Mouse (Mus musculus): Measurements from ENCODE around the gene B3galt1. TPM values are rescaled to one million over a fixed set of nuclear protein-coding genes. Genes with fewer than 3 reads are reported as not detected.

Gene B3galt1
- total RNA-seq, 2 experiments from 2014 or later: not detected

GRCm38 (mm10) chr2:67671721-67672120, 106.0 kb downstream of the B3galt1 start:
- no peak for ATAC-seq (replicated peaks; ENCODE audit: low FRiP score, low TSS enrichment, poor library complexity, severe bottlenecking)

DNA sequence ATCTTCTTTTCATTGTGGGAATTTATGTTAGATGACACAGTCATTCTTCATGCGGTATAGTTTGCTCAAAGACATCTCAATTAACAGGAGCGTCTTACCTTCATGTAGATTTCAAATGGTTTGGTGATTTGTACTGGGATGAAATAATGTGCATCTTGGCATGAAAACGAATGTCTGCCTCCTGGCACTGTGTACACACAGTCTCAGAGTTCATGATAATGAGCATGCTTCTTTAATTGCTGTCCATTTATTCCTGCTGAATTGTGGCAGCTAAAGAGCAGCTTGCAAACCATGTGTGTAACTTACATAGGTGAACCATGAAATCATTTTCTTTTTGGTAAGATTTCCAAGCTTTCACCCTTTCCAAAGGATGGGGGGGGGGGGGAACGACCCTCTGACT, 112.0 kb downstream of the B3galt1 start:
- no peak for ATAC-seq (replicated peaks; ENCODE audit: low FRiP score, low TSS enrichment, poor library complexity, severe bottlenecking)

- no peak for ATAC-seq (replicated peaks; ENCODE audit: low FRiP score, low TSS enrichment, poor library complexity, severe bottlenecking)
These were observed 158.6 kb downstream of the B3galt1 start for GRCm38 (mm10) chr2:67724249-67724648.

DNA sequence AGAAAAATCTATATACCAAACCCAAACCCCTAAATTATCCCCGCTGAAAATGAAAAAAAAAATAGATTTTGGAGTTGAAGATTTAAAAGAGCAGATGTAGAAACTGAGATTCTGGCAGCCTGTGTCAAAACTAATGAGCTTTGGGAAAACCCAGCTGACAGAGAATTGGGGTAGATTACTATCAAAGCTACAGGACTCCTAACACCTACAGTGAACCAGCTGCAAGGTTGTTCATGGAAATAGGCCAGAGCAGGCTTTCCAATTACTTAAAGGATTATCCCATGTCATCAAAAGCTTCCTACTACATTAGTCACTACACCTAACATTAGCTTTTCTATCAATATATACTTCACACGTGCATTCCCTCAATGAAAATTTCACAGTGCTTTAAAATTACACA, 165.1 kb downstream of the B3galt1 start:
- ATAC-seq (replicated peaks; ENCODE audit: low FRiP score, low TSS enrichment, poor library complexity, severe bottlenecking): no peak

DNA sequence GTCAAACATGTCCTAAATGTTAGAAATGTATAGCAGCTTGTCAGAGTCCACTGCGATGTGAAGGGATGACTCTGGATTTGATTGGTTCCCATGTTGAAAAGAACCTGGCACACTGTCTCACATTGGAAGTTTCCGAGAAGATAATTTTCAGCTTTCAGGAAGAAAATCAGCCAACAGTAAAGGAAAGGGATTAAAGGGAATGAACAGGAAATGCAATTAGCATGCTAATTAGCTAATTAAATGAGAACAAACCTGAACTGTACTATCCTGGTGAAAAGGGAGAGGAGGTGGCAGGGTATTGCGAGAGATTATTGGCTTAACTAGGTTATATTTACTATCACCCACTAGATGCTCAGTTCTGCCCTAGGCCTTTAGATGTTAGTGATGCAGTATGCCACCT, 185.9 kb downstream of the B3galt1 start:
- ATAC-seq (replicated peaks; ENCODE audit: low FRiP score, low TSS enrichment, poor library complexity, severe bottlenecking): no peak

DNA sequence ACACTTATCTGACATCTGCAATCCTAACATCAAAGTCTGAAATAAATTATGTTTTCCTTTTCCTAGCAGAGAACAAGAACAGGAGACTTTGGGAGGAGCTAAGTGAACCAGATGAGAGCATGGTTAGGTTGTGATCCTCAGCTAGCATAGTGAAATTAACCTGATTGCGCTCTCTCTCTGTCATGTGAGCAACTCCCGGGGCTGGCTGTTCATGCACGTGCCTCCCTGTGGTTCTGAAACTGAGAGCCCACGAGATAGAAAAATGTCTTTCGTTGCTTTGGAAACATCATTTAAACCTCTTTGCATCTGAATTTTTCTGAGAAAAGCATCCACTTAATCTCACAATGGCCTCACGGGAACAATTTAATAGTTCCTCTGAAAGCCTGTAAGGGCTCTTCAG, 190.8 kb downstream of the B3galt1 start:
- no peak for ATAC-seq (replicated peaks; ENCODE audit: low FRiP score, low TSS enrichment, poor library complexity, severe bottlenecking)

- ATAC-seq (replicated peaks; ENCODE audit: low FRiP score, low TSS enrichment, poor library complexity, severe bottlenecking): no peak
These were observed 221.9 kb downstream of the B3galt1 start for GRCm38 (mm10) chr2:67787536-67787935.

GRCm38 (mm10) chr2:67797561-67797960, 231.9 kb downstream of the B3galt1 start:
- no peak for ATAC-seq (replicated peaks; ENCODE audit: low FRiP score, low TSS enrichment, poor library complexity, severe bottlenecking)

- ATAC-seq (replicated peaks; ENCODE audit: low FRiP score, low TSS enrichment, poor library complexity, severe bottlenecking): no peak
These were observed 234.3 kb downstream of the B3galt1 start for GRCm38 (mm10) chr2:67799981-67800380.

GRCm38 (mm10) chr2:67816149-67816548, 250.5 kb downstream of the B3galt1 start:
- ATAC-seq (replicated peaks; ENCODE audit: low FRiP score, low TSS enrichment, poor library complexity, severe bottlenecking): no peak

DNA sequence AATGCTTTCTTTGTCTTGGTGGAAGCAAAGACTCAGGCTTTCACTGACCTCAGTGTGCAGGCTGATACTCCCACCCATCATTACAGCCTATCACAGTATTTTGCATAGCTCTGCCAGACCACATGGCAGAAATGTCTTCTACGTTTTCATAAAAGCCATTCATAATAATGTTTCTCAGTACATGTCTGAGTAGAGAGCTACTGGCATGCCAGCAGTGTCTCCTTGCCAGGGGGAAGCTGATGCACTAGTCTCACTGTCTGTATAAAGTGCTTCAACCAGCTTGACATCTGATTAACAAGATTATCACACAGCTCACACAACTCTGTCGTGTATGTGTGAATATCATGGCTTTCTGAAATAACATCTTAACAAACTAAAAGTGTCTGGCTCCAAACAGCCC, 252.3 kb downstream of the B3galt1 start:
- ATAC-seq (replicated peaks; ENCODE audit: low FRiP score, low TSS enrichment, poor library complexity, severe bottlenecking): no peak

GRCm38 (mm10) chr2:67822360-67822759, 256.7 kb downstream of the B3galt1 start:
- ATAC-seq (replicated peaks; ENCODE audit: low FRiP score, low TSS enrichment, poor library complexity, severe bottlenecking): no peak

DNA sequence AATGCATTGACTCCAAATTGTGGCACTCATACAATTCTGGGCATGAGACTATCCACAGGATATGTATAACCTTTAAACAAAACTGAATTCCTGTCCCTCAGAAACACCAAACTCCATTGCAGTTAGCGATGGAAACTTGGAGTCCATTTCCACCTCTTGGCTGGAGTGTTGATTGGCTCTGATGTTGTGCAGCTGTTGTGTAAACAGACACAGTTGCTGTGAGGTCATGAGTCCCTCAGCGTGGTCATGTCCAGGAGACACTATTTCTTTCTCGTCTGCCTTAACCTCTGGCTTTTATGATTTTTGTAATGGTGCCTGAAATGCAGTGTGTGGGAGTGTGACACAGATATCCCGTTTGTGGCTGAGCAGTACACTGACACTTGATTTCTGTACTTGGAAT, 262.0 kb downstream of the B3galt1 start:
- ATAC-seq (replicated peaks; ENCODE audit: low FRiP score, low TSS enrichment, poor library complexity, severe bottlenecking): no peak

DNA sequence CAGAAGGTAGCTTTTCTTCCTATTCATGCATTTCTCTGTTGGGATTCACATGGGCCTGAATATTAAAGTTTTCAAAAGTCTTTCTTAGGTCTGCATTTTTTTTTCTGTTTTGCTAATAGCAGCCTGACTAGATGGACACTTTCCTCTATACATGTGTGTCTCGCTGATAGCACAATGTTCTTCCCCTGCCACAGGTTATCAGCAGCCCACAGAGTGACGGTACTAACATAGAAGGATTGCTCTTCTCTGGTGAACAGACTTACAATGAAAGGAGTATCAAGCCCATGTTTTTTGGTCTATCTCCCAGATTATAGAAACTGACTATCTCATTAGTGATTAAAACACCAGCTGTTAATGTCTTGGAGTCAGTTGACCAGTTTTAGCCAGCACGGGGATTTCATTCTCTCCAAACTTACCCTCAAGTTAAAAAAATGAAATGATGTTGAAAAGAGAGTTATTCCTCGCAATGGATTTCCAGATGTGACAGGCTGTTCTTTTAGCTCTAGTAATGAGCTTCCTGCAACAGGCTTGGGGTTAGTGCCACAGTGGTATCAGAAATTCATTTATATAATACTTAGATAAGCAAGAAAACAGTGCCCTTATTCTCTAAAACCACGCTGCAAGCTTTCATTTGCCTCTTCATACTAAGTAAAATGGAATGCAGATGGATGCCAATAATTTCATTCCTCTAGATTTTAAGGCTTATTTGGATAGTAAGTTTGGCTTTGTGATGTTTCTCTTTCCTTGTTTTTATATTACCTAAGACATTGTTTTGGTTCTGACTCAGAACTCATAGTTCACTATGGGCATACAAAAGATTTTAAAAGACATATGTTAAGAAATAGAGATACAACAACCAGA, 263.6 kb downstream of the B3galt1 start:
- 0 out of 2 replicates have a peak, but pooled peaks have one; percentile 65 for ATAC-seq (replicated peaks; ENCODE audit: low FRiP score, low TSS enrichment, poor library complexity, severe bottlenecking)

- no peak for ATAC-seq (replicated peaks; ENCODE audit: low FRiP score, low TSS enrichment, poor library complexity, severe bottlenecking)
These were observed 282.1 kb downstream of the B3galt1 start for GRCm38 (mm10) chr2:67847806-67848205.

GRCm38 (mm10) chr2:67850725-67851124, 285.1 kb downstream of the B3galt1 start:
- no peak for ATAC-seq (replicated peaks; ENCODE audit: low FRiP score, low TSS enrichment, poor library complexity, severe bottlenecking)

DNA sequence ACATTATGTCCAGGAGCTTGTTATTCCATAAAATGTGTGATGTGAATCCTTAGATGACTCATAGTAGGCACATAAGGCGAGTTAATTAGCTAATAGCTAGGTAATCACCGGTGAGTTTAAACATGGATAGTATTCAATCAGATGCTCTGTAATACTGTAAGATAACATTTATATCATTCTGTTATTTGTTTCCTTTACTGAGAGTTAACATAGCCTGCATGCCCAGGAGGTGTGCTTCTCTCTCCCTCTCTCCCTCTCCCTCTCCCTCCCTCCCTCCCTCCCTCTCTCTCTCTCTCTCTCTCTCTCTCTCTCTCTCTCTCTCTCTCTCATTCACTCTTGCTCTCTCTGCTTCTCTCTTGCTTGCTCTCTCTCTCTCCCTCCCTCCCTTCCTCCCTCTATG, 292.7 kb downstream of the B3galt1 start:
- no peak for ATAC-seq (replicated peaks; ENCODE audit: low FRiP score, low TSS enrichment, poor library complexity, severe bottlenecking)

- ATAC-seq (replicated peaks; ENCODE audit: low FRiP score, low TSS enrichment, poor library complexity, severe bottlenecking): no peak
These were observed 293.3 kb downstream of the B3galt1 start for GRCm38 (mm10) chr2:67859004-67859403.

- ATAC-seq (replicated peaks; ENCODE audit: low FRiP score, low TSS enrichment, poor library complexity, severe bottlenecking): no peak
These were observed 307.7 kb downstream of the B3galt1 start for GRCm38 (mm10) chr2:67873368-67873767.

GRCm38 (mm10) chr2:67879836-67880235, 314.2 kb downstream of the B3galt1 start:
- ATAC-seq (replicated peaks; ENCODE audit: low FRiP score, low TSS enrichment, poor library complexity, severe bottlenecking): no peak

- ATAC-seq (replicated peaks; ENCODE audit: low FRiP score, low TSS enrichment, poor library complexity, severe bottlenecking): no peak
These were observed 316.1 kb downstream of the B3galt1 start for GRCm38 (mm10) chr2:67881713-67882281.

Measured in megakaryocyte-erythroid progenitor cell, adult 5-6 weeks (primary cell).